Comparison of ENCODE assay signal across 8 mouse cellular contexts in the genomic region with DNA sequence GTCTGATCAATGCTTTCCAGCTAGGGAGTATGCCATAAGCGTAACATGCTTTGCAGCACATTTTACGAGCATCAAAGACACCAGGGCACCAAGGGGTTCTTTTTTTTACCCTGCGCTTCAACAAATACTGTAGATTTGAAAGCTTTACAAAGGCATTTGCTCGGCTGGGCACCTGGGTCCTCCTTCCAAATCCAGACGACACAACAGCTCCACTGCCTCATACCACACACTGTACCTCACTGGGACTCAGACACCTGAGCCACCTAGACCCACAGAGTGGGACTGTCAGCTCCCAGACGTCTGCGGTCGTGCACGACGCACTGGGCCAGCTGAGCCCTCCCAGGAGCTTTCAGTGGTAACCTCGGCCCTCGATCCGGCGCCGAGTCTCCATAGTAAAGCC. TPM values are rescaled to one million over a fixed set of nuclear protein-coding genes. Genes with fewer than 3 reads are reported as not detected.
DNase-seq lines count a peak whose midpoint lies in the region; ATAC-seq and TF ChIP-seq lines count a peak whose summit lies in the region.

No protein-coding gene starts in this region.

- H3K9me3 ChIP-seq in erythroblast, embryonic 14.5 days (ENCODE audit: control insufficient read depth, low read length), result peaks cover 2% of the 10 kb centered on the region; the same call in 1 of the 2 replicates
- H3K9me3 ChIP-seq in intestine, embryonic 14.5 days (ENCODE audit: control insufficient read depth, low read length), result no peaks in the 10 kb centered on the region
- H3K9me3 ChIP-seq in limb, embryonic 12.5 days, result no peaks in the 10 kb centered on the region
- no peaks in the 10 kb centered on the region for H3K9me3 ChIP-seq in midbrain, embryonic 13.5 days

- H3K9ac ChIP-seq in intestine, embryonic 14.5 days (ENCODE audit: low read length), result peak overlapping the region; percentile 79
- H3K9ac ChIP-seq in limb, embryonic 12.5 days (replicated peaks), result peak overlapping the region; percentile 72
- peak overlapping the region; percentile 85 for H3K9ac ChIP-seq in midbrain, embryonic 13.5 days (replicated peaks)

- DNase-seq in brain, embryonic 14.5 days (ENCODE audit: low read depth), result peak; percentile 58
- peak; percentile 30 for DNase-seq in forelimb bud, embryonic 11.5 days (ENCODE audit: low read depth, low spot score)
- peak; percentile 75 for DNase-seq in intestine, embryonic 14.5 days (ENCODE audit: low spot score)

- H3K27me3 ChIP-seq in erythroblast, embryonic 14.5 days (ENCODE audit: control insufficient read depth), result peaks cover 49% of the 10 kb centered on the region
- no peaks in the 10 kb centered on the region for H3K27me3 ChIP-seq in intestine, embryonic 14.5 days (replicated peaks; ENCODE audit: control insufficient read depth, insufficient read depth, low read length)
- H3K27me3 ChIP-seq in limb, embryonic 12.5 days, result no peaks in the 10 kb centered on the region
- H3K27me3 ChIP-seq in midbrain, embryonic 13.5 days, result no peaks in the 10 kb centered on the region
- no peaks in the 10 kb centered on the region for H3K27me3 ChIP-seq in testis, adult 2 months (ENCODE audit: control insufficient read depth, insufficient read depth, low read length)

- 1% methylated on average over 15 of the region's 15 CpGs for WGBS in intestine, embryonic 14.5 days
- under 1% methylated on average over 15 of the region's 15 CpGs for WGBS in limb, embryonic 12.5 days
- WGBS in midbrain, embryonic 13.5 days, result under 1% methylated on average over 15 of the region's 15 CpGs

- no peak for TF ChIP-seq CTCF in brain, embryonic 14.5 days (IDR thresholded peaks at IDR 0.05; ENCODE audit: borderline replicate concordance, extremely low read depth, insufficient read depth, insufficient read length)
- no peak for TF ChIP-seq CTCF in testis, adult 2 months (IDR thresholded peaks at IDR 0.05; ENCODE audit: control insufficient read depth, insufficient read depth, insufficient replicate concordance, low read depth, low read length)

- peak overlapping the region; percentile 72 for H3K4me3 ChIP-seq in erythroblast, embryonic 14.5 days (replicated peaks)
- peak overlapping the region; percentile 89 for H3K4me3 ChIP-seq in intestine, embryonic 14.5 days (ENCODE audit: low read depth, low read length)
- H3K4me3 ChIP-seq in limb, embryonic 12.5 days (replicated peaks), result peak overlapping the region; percentile 74
- H3K4me3 ChIP-seq in midbrain, embryonic 13.5 days (replicated peaks), result peak overlapping the region; percentile 89
- peak overlapping the region; percentile 97 for H3K4me3 ChIP-seq in testis, adult 2 months (ENCODE audit: control insufficient read depth, low read depth, low read length)

- no peak for TF ChIP-seq POLR2A in brain, embryonic 14.5 days (IDR thresholded peaks at IDR 0.05; ENCODE audit: borderline replicate concordance, extremely low read depth, insufficient read depth, insufficient read length, poor library complexity, severe bottlenecking)
- TF ChIP-seq POLR2A in testis, adult 2 months (IDR thresholded peaks at IDR 0.05; ENCODE audit: control insufficient read depth, low read depth, low read length), result no peak

- no peak overlapping the region for H3K27ac ChIP-seq in intestine, embryonic 14.5 days (ENCODE audit: low read depth)
- no peak overlapping the region for H3K27ac ChIP-seq in limb, embryonic 12.5 days
- no peak overlapping the region for H3K27ac ChIP-seq in midbrain, embryonic 13.5 days
- peak overlapping the region; percentile 23; the same call in 1 of the 2 replicates for H3K27ac ChIP-seq in testis, adult 2 months (ENCODE audit: control insufficient read depth, insufficient read depth, low read depth, low read length)

- peaks cover 28% of the 10 kb centered on the region for H3K4me1 ChIP-seq in erythroblast, embryonic 14.5 days (ENCODE audit: control insufficient read depth)
- no peaks in the 10 kb centered on the region; the same call in 1 of the 2 replicates for H3K4me1 ChIP-seq in intestine, embryonic 14.5 days (replicated peaks; ENCODE audit: control insufficient read depth, insufficient read depth, low read length)
- H3K4me1 ChIP-seq in limb, embryonic 12.5 days (replicated peaks), result peaks cover 14% of the 10 kb centered on the region
- peaks cover 20% of the 10 kb centered on the region for H3K4me1 ChIP-seq in midbrain, embryonic 13.5 days (replicated peaks)
- H3K4me1 ChIP-seq in testis, adult 2 months (ENCODE audit: control insufficient read depth, insufficient read depth, low read length), result peaks cover 12% of the 10 kb centered on the region

- H3K4me2 ChIP-seq in intestine, embryonic 14.5 days (ENCODE audit: low read length), result peak overlapping the region; percentile 84
- peak overlapping the region; percentile 96 for H3K4me2 ChIP-seq in limb, embryonic 12.5 days
- H3K4me2 ChIP-seq in midbrain, embryonic 13.5 days (replicated peaks), result peak overlapping the region; percentile 73

- no peak for ATAC-seq in erythroblast, adult 5-6 weeks (replicated peaks; ENCODE audit: low FRiP score, poor library complexity, severe bottlenecking)
- ATAC-seq in intestine, embryonic 14.5 days (replicated peaks; ENCODE audit: low FRiP score, low TSS enrichment, low read depth), result no peak
- no peak for ATAC-seq in limb, embryonic 12.5 days (ENCODE audit: insufficient number of reproducible peaks, insufficient read depth, low FRiP score, low TSS enrichment, low read depth)
- ATAC-seq in midbrain, embryonic 13.5 days, result no peak

- no peaks in the 10 kb centered on the region for H3K36me3 ChIP-seq in erythroblast, embryonic 14.5 days (ENCODE audit: control insufficient read depth)
- H3K36me3 ChIP-seq in intestine, embryonic 14.5 days (ENCODE audit: control insufficient read depth, insufficient read depth, low read length), result no peaks in the 10 kb centered on the region
- no peaks in the 10 kb centered on the region for H3K36me3 ChIP-seq in limb, embryonic 12.5 days
- H3K36me3 ChIP-seq in midbrain, embryonic 13.5 days, result no peaks in the 10 kb centered on the region
- H3K36me3 ChIP-seq in testis, adult 2 months (ENCODE audit: control insufficient read depth, insufficient read depth, low read length), result no peaks in the 10 kb centered on the region

RNA-seq across cellular contexts. Expression of a gene that starts 1.2 kb away (rescaled TPM):
- polyA plus RNA-seq in erythroblast, embryonic 14.5 days (2012), result 0.03 TPM in 1 of 2 replicates, not detected in the other
- total RNA-seq in erythroblast, adult 5-6 weeks (2015; ENCODE audit: low replicate concordance), result 1.7 TPM in 1 of 2 replicates, not detected in the other
- 2.2 and 4.3 TPM in 2 replicates for total RNA-seq in erythroblast, adult 5-6 weeks (2017; ENCODE audit: low replicate concordance)
- 10.7 and 13.5 TPM in 2 replicates for polyA plus RNA-seq in brain, embryonic 14.5 days (2012; rRNA removed)
- 9.5 and 10.0 TPM in 2 replicates for polyA plus RNA-seq in intestine, embryonic 14.5 days (2014; fragmentation: Nextera tagmentation; extraction: Ambion mirVana)
- 3.2 and 4.5 TPM in 2 replicates for polyA plus RNA-seq in limb, embryonic 12.5 days (2016; fragmentation: Nextera tagmentation; extraction: Ambion mirVana)
- polyA plus RNA-seq in midbrain, embryonic 13.5 days (2015; fragmentation: Nextera tagmentation; extraction: Ambion mirVana), result 5.1 and 5.9 TPM in 2 replicates
- polyA plus RNA-seq in testis, adult 2 months (2012; rRNA removed), result 4.1 and 4.2 TPM in 2 replicates
